Mouse (Mus musculus) pancreas, adult 10 weeks (tissue): ENCODE data around the gene Katnbl1. TPM values are rescaled to one million over a fixed set of nuclear protein-coding genes. Genes with fewer than 3 reads are reported as not detected.

Experiments used
- polyA plus RNA-seq: library from polyadenylated mRNA; stranded (reverse); fragments of 350-450 nt; fragmentation: Illumina TruSeq; extraction: RNeasy Lipid Tissue Mini Kit (QIAGEN cat#74804); gene quantifications from one replicate; pipeline ENCODE4 v1.2.3, GENCODE M21; 2015; ENCODE audit warnings: low read depth, low replicate concordance; ENCODE audit not compliant: insufficient read depth

Katnbl1 gene
- polyA plus RNA-seq: 3.3 TPM

GRCm38 (mm10) chr2:112378973-112379898, at the start of gene Katnbl1:
Katnbl1 (plus strand) TSS chr2:112379211.

GRCm38 (mm10) chr2:112367726-112368673, 11.0 kb upstream of the Katnbl1 start, which contains the start of gene Emc4:
Emc4 (minus strand) TSS chr2:112368027.

GRCm38 (mm10) chr2:112454862-112455564, 76.0 kb downstream of the Katnbl1 start, which contains the start of gene Emc7:
Emc7 (plus strand) TSS chr2:112454997.

Other genes with a start within 250 kb of the Katnbl1 start
- not detected for gene Olfr1316, start 244.2 kb upstream of the Katnbl1 start, polyA plus RNA-seq
- not detected for gene Olfr1317, start 238.9 kb upstream of the Katnbl1 start, polyA plus RNA-seq
- gene Olfr1318, start 225.0 kb upstream of the Katnbl1 start, polyA plus RNA-seq: not detected
- 4.5 TPM for gene Lpcat4, start 139.7 kb upstream of the Katnbl1 start, polyA plus RNA-seq
- not detected for gene Nutm1, start 119.9 kb upstream of the Katnbl1 start, polyA plus RNA-seq
- 25.2 TPM for gene Nop10, start 117.3 kb upstream of the Katnbl1 start, polyA plus RNA-seq
- gene Slc12a6, start 113.4 kb upstream of the Katnbl1 start, polyA plus RNA-seq: 9.5 TPM
- gene Gm21985, start 112.9 kb upstream of the Katnbl1 start, polyA plus RNA-seq: not detected
- gene Emc4, start 11.2 kb upstream of the Katnbl1 start, polyA plus RNA-seq: 17.5 TPM
- 4.3 TPM for gene Emc7, start 75.8 kb downstream of the Katnbl1 start, polyA plus RNA-seq
- not detected for gene Chrm5, start 101.6 kb downstream of the Katnbl1 start, polyA plus RNA-seq
- gene Aven, start 113.8 kb downstream of the Katnbl1 start, polyA plus RNA-seq: 4.9 TPM